Mouse (Mus musculus): Measurements from ENCODE around the gene Tmem127. TPM values are rescaled to one million over a fixed set of nuclear protein-coding genes. Genes with fewer than 3 reads are reported as not detected.

Tmem127 gene
- 42.1 and 77.3 TPM in 2 replicates for polyA plus RNA-seq (2021; fragmentation: Nextera tagmentation)
- long read RNA-seq, experiment 1, full-length matches to known transcripts: 5 of 28 reads
- long read RNA-seq, experiment 1, partial matches to known transcripts: 0 of 28 reads
- long read RNA-seq, experiment 1, other reads (novel, unspliced or antisense): 23 of 28 reads
- long read RNA-seq, experiment 2, full-length matches to known transcripts: 27 of 68 reads
- long read RNA-seq, experiment 2, partial matches to known transcripts: 35 of 68 reads
- long read RNA-seq, experiment 2, other reads (novel, unspliced or antisense): 6 of 68 reads

DNA sequence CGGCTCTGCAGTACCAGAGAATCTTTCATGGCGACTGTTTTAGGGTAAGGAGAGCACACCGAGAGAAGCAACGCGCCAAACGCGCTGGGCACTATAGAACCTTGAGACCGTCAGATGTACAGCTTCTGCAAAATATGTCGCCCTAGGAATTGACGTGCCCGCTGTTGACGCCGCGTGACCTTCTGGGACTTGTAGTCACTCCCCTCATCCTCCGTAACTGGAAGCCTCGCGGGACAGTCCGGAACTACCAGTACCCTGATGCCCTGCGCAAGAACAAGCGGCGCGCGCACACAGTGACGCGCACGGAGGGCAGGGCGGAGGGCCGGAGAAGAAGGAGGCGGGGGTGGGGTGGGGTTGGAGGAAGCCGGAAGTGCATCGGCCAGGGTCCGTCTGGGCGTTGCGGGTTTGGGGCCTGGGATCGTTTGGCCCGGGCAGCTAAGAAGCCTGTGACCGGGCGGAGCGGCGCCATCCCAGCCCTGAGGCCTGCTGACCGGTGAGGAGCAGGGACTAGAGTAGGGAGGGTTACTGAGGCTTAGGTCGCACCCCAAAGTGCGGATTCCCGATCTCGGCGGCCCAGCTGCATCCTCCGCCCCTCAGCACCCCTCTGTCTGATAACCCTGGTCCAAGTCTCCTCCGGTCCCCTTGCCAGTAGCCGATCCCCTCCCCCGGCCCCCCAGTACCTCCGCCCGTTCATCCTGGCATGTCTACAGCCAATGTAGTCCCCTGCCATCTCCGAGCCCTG is at the start of gene Tmem127, which contains the start of gene Ciao1:
Gene Tmem127 (plus strand): TSS at position 317 of the 742 bp plus-strand sequence.
Gene Ciao1 (minus strand): TSS at position 225 of the 742 bp plus-strand sequence.

DNA sequence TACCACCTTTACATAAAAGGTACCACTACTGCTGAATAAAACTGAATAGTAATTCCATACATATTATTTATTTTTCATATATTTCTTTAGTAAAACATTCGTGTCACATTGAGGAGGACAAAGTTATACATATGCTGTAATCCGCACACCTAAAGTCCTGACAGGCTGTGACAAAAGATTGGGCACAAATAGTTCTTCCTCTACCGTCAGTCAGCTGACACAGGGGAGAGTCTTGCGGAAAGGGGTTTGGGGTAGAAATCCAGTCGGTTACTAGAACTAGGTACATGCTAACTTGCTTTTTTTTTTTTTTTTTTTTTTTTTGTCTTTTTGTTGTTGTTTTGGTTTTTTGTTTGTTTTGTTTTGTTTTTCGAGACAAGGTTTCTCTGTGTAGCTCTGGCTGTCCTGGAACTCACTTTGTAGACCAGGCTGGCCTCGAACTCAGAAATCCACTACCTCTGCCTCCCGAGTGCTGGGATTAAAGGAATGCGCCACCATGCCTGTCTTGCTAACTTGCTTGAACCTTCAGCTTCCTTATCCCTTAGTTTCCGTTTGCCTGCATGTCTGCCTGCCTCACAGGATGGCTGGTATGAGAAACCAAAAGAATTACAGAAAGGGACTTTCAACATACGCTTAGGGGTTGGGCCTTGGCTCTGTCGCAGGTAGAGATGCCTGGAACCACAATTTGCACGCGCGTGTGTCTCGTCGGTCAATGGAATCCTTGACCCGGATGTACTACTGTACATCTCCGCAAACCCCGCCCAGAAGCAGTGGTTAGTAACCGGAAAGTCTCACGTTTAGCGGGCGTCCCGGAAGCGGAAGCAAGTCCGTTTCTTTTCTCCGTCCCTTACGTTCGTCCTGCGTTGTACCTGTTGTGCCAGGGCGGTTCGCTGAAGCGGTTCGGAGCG is 39.9 kb upstream of the Tmem127 start, which contains the start of the genes 1810024B03Rik and Snrnp200:
Gene 1810024B03Rik (minus strand): TSS at position 734 of the 905 bp plus-strand sequence.
Gene Snrnp200 (plus strand): TSS at position 840 of the 905 bp plus-strand sequence.

DNA sequence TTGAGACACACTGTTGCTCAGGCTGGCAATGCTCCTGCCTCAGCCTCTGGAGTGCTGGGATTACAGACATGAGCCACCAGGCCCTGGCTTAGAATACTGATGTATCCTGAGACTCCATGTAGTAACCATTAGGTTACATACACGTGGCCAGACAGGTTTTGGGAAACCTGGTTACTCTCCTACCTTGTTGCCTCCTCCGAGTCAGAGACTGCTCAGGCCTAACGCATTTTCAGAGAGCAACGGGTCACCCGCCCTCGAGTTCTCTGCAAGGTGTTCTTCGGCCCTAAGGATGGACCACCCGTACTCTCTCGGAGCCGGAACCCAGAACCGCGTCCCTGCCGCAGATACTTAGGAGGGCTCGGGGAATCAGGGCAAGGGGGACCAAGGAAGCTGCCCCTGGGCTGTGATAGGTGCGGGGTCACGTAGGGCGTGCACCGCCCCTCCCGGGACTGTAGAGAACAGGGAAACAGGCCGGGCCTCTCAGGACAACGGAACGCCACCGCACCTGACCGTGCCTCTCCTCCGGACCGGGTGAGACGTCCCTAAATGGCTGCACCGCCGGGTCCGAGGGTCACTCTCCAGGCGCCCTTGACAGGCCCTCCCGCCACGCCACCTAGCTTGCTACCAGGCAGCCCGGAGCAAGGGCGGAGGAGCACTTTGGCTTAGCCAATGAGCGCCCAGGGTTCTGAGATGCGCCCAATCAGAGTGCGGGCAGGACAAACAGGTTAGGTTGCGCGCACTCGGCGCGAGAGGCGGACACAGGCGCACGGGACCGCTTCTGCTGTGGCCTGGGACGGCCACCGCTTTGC is 22.0 kb downstream of the Tmem127 start, which contains the start of gene Stard7:
Gene Stard7 (plus strand): TSS at position 728 of the 809 bp plus-strand sequence.

Other genes starting within 250 kb of the Tmem127 start
- 0.90 and 1.1 TPM in 2 replicates for gene Ap4e1, start 239.2 kb upstream of the Tmem127 start, polyA plus RNA-seq (2021; fragmentation: Nextera tagmentation)
- 43.2 and 45.1 TPM in 2 replicates for gene Blvra, start 177.2 kb upstream of the Tmem127 start, polyA plus RNA-seq (2021; fragmentation: Nextera tagmentation)
- gene Ncaph, start 114.0 kb upstream of the Tmem127 start, polyA plus RNA-seq (2021; fragmentation: Nextera tagmentation): 0.99 and 1.1 TPM in 2 replicates
- gene Itpripl1, start 104.5 kb upstream of the Tmem127 start, polyA plus RNA-seq (2021; fragmentation: Nextera tagmentation): 3.5 and 19.0 TPM in 2 replicates
- gene 1810024B03Rik, start 39.6 kb upstream of the Tmem127 start, polyA plus RNA-seq (2021; fragmentation: Nextera tagmentation): 1.3 and 1.5 TPM in 2 replicates
- 18.6 and 25.0 TPM in 2 replicates for gene Snrnp200, start 39.5 kb upstream of the Tmem127 start, polyA plus RNA-seq (2021; fragmentation: Nextera tagmentation)
- gene Ciao1, start 92 bp upstream of the Tmem127 start, polyA plus RNA-seq (2021; fragmentation: Nextera tagmentation): 36.4 and 36.7 TPM in 2 replicates
- gene Stard7, start 22.3 kb downstream of the Tmem127 start, polyA plus RNA-seq (2021; fragmentation: Nextera tagmentation): 51.6 and 54.6 TPM in 2 replicates
- gene Dusp2, start 88.3 kb downstream of the Tmem127 start, polyA plus RNA-seq (2021; fragmentation: Nextera tagmentation): 1.5 and 2.7 TPM in 2 replicates
- not detected in 2 replicates for gene Astl, start 90.7 kb downstream of the Tmem127 start, polyA plus RNA-seq (2021; fragmentation: Nextera tagmentation)
- 0.68 and 0.88 TPM in 2 replicates for gene Adra2b, start 115.3 kb downstream of the Tmem127 start, polyA plus RNA-seq (2021; fragmentation: Nextera tagmentation)
- gene Gpat2, start 177.3 kb downstream of the Tmem127 start, polyA plus RNA-seq (2021; fragmentation: Nextera tagmentation): not detected in 2 replicates
- 39.0 and 41.6 TPM in 2 replicates for gene Fahd2a, start 196.7 kb downstream of the Tmem127 start, polyA plus RNA-seq (2021; fragmentation: Nextera tagmentation)

Measured in layer of hippocampus, adult 6 months (tissue).